Mouse (Mus musculus) E14TG2a.4 (cell line): ENCODE results near the gene Zfp36l2.

Experiments
- CTCF ChIP-seq: conservative IDR thresholded peaks from 2 replicates; pipeline ENCODE4 v1.5.1; 2014; ENCODE audit warnings: low read length
- POU5F1 ChIP-seq: IDR thresholded peaks from 2 replicates; pipeline ENCODE4 v1.6.1; 2014; ENCODE audit warnings: low read length, borderline replicate concordance

DNA sequence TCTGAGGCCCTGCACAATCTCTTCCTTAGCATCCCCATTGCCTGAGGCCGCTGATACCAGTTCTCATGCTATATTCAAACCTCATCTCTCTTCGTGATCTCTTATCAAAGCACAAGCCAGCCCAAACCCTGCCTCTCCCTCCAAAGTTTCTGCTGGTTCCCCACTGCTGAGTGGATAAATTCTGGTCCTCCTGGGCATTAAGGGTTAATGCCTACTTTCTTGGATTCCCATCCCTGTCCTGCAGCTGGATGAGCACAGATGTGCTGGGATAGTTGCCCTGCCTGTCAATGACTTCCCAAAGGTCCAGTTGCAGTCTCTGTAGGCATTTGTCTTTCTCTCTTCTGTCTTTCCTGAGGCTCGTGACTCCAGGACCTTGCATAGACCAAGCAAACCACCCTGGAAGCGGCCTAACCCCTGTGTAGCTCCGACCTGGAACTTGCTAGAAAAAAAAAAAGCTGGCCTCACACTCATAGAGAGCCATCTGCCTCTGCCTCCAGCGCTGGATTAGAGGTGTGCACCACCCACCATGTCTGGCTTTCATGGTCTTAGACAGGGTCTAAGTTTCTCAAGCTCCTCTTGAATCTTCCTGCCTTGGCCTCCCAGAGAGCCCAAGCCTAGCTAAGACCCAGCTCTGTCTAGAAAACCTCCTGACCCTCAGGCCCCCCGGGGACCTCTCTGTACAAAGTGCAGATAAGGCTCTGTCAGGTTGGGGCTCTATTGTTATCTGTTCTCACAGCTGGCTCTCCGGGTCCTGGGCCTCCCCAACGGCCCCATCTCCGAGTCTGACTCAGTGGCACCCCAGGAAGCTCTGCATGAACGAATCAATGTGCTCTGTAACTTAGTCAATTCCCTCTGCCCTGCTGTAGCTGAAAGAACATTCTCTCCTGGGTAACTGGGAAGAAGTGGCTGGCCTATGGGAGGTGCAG, 40.3 kb downstream of the Zfp36l2 start:
- TF ChIP-seq CTCF (no peak), POU5F1 (no peak)
